Mouse (Mus musculus) embryonic fibroblast, embryonic 13.5 days (primary cell): ENCODE results near the gene Zan.
"Not testable (repeated sequence)": the region's sequence is repeated elsewhere in the genome, so short reads cannot be mapped to it uniquely, and the experiment has no call there.

ENCODE experiments used
- CTCF ChIP-seq: IDR thresholded peaks from 2 replicates; pipeline ENCODE4 v1.5.1; 2011; ENCODE audit warnings: mild to moderate bottlenecking, control low read depth, low read length, moderate library complexity, borderline replicate concordance; ENCODE audit not compliant: insufficient read depth
- POLR2A ChIP-seq: IDR thresholded peaks from 2 replicates; pipeline ENCODE4 v1.6.1; 2011; ENCODE audit warnings: low read depth, mild to moderate bottlenecking, control low read depth, low read length, moderate library complexity

GRCm38 (mm10) chr5:137430402-137430801 lies 46.5 kb downstream of the Zan start:
- not testable (repeated sequence) for TF ChIP-seq CTCF, POLR2A
